Mouse (Mus musculus) frontal cortex, adult 2 months (tissue): Measurements from ENCODE around the gene Dda1. TPM values are rescaled to one million over a fixed set of nuclear protein-coding genes. Genes with fewer than 3 reads are reported as not detected.

Experiments
- DNase-seq, 2 experiments: peaks; one replicate each; pipeline ENCODE4 v3.0.0; 2022; ENCODE audit warnings: low spot score in 1 of 2; ENCODE audit errors: extremely low spot score in 1 of 2
- polyA plus RNA-seq: library from polyadenylated mRNA; depleted of rRNA; stranded (reverse); fragments of >200 nt; gene quantifications from 2 replicates; pipeline ENCODE4 v1.2.3, GENCODE M21; 2012

Dda1 gene
- polyA plus RNA-seq, 1 experiment: 123 TPM

DNA sequence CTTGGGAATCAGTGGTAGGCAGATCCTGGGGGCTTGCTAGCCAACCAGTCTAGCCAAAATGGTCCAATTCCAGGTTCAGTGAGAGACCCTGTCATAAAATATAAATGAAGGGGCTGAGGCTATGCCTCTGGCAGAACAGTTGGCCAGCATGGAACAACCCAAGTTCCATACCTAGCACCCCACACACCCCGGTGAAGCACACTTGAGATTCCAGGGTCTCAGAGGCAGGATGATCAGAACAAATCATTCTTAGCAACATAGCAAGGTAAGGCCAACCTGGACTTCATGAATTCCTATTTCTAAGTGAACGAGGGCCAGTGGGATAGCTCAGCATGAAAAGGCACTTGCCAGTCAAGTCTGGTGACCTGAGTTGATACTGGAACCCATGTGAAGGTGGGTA lies 1.8 kb upstream of the Dda1 start:
- no peak for DNase-seq

DNA sequence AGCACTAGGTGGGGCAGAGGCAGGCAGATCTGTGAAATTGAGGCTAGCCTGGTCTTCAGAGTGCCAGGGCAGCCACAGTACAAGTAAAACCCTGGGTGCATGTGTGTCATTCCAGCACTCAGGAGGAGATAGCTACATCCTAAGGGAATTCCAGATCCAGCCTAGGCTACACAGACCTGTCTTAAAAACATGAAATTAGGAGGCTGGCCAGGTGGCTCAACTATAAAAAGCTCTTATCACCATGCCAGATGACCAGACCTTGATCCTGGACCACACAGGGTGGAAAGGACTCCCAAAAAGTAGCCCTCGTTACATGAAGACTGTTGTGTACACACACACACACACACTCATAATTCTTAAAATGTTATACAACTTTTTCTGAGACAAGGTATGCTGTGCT lies 998 bp upstream of the Dda1 start:
- no peak for DNase-seq

DNA sequence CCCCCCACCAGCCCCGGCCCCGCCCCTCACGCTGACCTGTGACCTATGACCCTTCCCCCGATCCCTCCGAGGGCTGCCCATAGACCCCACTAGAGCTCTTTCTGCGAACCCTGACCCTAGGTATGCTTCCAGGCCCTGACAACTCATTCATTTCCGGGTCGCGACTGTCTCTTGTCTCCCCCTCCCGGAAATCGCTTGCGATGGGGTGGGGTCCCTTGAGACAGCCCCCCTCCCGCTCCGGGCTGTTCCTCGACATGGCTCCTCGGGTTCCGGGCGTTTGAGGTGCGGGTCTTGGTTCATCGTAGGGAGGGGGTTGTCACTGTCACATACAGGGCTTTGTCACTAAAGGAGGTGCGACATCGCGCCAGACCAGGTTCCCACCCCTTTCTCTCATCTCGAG lies 412 bp downstream of the Dda1 start:
- peak in 1 of 2 experiments; percentile 67 for DNase-seq

DNA sequence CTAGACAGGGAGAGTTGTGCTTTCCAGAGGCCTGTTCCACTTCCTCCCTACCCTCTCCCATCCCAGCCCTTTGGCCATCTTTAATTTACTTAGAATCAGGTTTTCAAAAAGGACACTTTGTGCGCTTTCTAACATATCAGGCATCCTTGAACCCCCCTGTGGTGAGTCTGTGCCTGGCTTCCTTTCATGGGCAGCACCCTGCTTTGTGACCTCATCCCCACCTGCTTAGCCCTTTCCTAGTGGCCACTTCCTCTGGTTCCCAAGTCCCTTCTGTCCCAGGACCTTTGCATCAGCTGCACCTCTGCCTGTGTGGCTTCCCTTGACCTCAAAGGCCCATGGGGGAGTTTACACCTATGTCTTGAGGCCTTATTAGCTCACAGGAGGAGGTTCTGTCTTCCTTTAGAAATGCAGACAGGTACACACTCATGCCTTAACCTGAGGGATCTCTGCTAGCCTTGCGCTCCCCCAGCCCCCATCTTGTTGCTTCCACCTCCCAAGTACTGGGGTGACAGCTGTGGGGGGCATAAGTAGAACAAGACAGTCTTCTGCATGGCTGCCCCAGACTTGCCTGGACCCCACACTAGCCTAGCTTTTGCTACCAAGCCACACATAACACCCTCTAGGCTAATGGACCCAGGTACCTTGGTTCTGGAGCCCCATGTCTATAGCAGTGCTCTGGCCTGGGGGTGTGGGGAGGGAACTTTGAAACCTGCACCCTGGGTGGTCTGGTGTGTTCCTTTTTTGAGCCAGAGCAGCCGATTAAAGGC lies 1.3 kb downstream of the Dda1 start:
- no peak for DNase-seq

DNA sequence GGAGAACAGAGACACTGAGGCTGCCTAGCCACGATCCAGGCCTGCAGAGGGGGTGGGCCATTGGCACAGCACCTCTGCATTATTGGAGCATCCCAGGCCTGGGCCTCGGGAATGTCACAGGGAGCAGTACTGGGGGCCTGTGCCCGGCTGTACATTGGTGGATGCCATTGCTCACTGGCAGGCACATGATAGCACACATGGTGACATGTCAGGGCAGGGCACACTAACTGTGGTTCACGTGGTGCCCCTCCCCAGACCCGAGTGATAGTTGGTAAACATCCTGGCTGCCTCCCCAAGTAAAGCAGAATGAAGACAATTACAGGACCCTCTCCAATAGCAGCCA lies 1.9 kb downstream of the Dda1 start:
- no peak for DNase-seq

DNA sequence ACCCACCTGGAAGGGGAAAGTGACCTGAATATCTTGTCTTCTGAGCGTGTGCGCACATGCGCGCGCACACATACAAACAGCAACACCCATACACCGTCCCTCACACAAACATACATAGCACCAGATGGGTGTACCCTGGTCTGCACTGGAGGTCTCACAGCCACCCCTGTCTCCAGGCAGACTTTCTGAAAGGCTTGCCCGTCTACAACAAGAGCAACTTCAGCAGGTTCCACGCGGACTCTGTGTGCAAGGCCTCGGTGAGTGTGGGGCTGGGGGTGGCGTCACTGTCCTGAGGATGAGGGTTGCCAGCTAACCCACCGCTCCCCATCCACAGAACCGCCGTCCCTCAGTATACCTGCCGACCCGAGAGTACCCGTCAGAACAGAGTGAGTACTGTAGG lies 2.9 kb downstream of the Dda1 start:
- no peak for DNase-seq

DNA sequence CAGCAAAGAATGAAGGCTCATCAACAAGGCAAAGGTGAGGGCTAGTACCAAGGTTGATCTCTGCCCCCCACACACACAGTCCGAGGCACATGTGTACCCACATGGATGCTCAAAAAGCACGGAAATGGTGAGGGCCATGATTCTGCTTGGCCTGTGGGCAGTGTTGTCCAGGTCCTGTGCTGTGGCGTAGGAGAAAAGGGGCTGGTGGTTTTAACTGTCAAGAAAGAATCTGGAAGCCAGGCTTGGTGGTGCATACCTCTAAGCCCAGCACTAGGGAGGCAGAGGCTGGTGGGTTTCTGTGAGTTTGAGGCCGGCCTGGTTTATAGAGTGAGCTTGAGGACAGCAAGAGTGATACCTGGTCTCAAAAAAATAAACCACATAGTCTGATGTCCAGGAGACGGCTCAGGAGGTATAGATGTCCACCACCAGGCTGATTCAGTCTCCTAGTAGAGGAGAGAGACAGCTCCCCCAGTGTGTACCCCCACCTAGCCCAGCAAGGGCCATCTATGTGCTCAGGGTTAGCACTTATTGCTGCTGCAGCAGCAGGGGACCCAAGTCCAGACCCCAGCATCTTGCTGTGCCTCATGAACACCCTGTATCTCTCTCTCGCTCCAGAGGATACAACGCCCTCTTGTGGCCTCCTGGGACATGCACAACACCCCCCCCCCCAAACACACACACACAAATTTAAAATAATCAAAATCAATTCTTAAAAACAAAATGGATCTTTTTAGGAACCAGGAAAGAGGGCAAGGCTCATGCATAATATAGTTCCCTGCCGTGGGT lies 3.8 kb downstream of the Dda1 start:
- no peak for DNase-seq

DNA sequence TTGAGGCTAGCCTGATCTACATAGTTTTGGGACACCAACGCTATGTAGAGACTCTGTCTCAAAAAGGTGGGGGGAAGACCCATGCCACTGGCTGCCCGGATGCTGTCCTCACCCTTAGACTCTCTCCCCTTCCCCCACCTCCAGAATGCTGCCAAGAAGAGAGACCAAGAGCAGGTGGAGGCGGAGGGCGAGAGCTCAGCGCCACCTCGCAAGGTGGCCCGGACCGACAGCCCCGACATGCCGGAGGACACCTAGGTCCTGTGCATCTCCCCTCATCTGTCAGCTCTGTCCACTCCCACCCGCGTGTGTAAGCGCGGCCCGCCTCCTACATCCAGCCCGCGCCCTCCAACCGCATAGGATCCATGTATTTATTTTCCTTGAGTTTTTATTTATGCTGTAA lies 5.3 kb downstream of the Dda1 start:
- DNase-seq: no peak

DNA sequence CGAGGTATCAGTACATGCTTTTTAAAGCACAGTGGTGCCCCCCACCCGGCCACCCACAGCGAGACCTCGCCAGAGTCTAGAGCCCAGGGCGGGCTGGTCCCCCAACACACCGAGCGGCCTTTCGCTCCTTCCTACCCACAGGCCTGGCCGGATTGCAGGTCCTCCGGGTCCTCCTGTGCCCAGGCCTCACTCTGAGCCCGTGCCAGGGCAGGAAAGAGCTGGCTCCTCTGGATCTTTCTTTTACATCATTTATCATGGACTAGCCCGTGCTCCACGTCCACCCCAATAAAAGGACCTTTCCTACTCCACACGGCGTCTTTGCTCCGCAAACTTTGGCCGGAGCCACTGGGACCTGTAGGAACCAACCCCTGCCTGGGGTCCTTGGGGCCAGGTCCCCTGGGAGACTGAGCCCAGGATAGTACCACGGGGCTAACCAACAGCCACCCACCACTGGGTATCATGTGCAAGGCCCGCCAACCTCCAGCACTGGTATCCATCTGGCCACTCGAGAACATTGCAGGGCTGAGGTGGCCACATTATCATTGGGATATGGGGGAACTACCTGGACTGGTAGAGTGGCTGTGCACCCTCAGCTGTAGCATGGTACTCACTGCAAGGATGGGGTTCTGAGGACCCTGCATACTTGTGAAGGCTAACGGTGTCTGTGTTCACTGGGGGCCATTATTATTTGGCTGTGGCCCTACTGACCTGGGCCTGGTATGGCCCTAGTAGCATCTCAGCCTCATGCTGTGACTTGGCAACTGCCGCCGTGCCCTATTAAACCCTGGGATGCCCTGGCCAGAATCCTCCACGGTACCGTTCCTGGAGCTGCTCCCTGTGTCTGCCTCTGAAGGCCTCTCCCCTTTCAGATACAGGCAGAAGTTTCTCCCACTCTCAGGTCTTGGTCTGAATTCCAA lies 6.0 kb downstream of the Dda1 start:
- no peak for DNase-seq

DNA sequence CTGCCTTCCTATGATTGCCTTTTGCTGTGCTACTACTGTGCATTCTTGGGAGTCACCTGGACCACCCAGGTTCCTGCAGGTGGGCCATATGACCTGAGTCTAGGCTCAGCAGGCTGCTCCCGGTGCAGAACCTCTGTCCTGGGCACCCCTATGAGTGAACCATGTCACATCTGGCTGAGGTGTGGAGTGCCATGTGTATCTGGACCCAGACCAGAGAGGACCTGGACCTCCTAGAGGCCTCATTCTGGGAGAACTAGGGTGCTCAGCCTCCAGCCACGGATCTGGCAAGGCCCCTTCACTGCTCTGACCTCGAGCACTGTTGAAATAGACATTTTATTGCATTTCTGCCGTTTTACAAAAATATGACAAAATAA lies 6.7 kb downstream of the Dda1 start:
- DNase-seq: no peak

DNA sequence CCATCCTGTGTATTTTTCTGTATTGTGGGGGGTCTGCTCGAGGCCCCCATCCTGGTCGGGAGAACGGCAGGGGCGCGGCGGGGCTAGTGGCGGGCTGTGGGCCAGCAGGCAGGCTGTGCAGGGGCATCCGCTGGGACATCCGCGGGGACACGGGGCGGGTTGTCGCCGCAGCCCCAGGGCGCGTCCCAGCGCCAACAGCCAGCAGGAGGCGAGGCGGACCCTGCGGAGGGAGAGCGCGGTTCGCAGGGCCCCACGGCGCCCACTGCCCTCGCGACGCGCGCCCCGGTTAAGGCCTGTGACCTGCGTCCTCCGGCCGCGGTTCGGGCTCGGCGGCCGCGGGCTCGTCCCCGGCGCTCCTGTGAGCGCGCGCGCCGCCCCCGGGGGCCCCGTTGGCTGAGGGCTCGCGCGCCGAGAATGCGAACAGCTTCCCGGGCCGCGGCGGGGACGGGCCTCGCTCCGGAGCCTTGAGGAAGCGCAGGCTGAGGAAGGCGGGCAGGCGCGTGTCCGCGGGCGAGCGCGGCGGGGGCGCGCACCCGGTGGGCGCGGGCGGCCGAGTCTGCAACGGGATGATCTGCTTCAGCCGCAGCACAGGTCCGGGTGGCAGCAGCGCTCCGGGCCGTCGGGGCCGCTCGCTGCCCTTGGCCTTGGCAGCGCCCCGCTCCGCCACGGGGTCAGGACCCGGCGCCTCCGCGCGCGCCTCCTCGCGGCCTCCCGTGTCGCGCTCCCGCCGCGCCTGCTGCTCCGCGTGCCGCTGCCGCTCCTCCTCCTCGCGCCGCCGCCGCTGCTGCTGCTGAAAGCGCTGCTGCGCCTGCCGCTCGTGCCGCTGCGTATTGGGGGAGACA lies 7.3 kb downstream of the Dda1 start:
- DNase-seq: peak in 1 of 2 experiments; percentile 82

DNA sequence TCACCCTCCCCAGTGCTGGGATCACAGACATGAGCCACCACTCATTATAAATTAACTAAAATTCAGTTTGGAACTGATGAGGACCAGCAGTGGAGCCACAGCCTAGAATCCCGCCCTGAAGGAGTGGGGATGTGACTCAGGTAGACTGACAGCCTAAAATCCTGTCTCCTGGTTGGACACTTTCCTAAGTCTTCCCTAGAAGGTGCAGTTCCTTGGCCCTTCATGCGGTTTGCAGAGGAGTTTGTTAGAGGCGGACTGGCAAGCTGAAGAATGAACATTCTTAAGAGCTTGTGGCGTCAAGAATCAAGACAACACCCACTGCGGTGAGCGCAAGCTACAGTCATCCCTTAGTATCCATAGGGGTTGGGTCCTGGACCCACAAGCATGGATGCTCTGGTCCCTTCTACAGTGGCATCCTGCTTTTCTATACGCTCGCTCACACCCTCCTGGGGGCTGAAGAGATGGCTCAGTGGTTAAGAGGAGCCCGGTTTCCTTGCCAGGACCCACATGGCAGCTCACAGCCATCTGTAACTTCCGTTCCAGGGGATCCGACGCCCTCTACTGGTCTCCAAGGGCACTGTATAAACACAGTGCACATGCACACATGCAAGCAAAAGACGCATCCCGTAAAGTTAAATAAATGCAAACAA lies 8.3 kb downstream of the Dda1 start:
- no peak for DNase-seq

DNA sequence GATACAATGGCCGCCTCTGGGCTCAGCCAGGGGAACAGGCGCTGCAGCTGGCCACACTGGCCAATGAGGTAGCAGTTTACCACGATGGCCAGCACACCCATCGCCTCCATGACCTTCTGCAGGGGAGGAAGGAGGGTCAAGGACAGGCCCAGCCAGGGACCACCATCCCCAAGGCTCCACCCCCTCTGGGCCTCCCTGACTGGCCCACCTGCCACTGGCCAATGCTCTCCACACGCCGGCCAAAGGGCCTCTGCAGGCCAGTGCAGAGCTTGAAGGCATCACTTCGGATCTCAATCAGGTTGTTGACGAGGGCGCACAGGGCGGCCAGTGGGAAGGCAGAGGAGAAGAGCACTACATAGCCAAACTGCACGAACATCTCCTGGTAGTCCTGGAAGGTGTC lies 9.9 kb downstream of the Dda1 start:
- DNase-seq: no peak

DNA sequence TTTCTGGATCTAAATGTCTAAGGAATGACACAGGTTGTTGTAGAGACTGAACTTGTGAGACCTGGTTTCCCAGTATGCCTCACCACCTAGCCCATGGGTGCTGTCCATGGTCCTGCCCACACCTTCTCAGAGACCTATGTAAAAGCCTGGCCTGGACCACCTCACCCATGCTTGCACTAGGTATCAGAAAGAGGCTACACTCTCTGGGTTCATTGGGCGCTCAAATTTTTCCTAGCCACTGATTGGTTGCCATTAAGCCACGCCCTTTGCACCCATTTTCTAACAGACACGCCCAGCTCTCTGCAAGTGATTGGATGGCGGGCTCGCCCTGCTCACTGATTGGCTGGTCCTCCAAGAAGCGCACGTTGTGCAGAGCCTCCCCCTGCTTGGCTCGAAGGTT lies 14.9 kb downstream of the Dda1 start:
- DNase-seq: no peak

DNA sequence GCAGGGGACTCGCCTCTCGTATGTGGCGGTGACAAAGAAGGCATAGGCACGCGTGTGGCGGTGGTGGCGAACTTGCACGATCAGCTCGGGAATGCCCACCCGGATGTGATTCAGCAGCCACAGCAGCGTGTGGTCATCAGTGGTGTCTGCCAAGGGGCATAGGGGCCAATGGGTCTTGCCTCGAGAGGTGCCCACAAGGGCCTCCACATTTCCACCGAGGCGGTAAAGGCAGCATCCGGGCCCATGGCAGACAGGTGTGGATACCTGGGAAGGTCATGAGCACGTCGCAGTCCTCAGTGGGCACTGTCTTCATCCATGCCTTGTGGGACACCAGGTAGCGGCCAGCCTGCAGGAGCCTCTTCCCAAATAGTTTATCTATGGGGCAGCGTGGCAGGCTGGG lies 15.7 kb downstream of the Dda1 start:
- no peak for DNase-seq

DNA sequence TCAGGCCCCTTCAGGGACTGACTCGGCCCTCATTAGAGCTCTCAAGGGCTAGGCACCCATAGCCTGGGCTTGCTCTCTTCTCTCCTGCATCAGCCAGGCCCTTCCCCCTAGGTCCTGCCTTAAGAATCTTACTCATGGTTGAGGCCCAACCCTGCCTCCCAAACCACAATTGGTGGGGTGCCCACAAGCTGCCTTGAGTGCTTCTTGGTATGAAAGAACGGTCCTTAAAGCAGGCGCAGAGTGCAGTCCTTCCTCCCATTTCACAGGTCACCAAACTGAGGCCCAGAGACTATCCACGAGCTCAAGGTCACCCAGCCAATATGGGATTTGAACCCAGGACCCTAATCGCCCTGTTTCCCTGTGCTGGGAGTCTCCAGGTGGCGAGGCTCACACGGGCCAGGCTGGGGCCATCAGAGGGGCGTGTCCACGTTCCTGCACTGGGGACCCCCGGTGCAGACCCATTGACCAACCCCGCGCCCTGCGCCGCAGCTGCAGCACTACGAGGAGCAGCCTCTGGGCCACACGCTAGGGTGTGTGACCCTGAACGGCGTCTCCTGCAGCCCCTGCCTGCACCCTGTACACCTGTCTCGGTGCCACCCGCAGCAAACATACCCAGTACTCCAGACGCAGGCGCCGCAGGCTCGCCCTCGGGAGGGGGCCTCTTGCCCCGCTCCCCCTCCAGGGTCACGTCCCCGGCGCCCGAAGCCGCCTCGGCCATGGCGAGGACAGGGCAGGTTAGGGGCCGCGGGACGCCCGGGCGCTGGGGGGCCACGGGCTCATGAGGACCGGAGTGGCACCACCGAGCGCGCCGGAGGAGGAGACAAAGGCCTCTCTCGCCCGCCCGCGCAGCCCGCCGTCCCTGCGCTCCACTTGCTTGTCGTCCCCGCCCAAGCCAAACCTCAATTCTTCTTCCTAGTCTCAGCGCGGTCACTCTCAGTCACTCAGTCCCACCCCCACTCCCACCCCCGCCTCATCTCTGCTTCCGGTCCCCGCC lies 16.4 kb downstream of the Dda1 start, which contains the start of gene Ano8:
Ano8 (minus strand) TSS at position 822 of the 994 bp plus-strand sequence.
- peak; percentile 69 to 91 for DNase-seq

DNA sequence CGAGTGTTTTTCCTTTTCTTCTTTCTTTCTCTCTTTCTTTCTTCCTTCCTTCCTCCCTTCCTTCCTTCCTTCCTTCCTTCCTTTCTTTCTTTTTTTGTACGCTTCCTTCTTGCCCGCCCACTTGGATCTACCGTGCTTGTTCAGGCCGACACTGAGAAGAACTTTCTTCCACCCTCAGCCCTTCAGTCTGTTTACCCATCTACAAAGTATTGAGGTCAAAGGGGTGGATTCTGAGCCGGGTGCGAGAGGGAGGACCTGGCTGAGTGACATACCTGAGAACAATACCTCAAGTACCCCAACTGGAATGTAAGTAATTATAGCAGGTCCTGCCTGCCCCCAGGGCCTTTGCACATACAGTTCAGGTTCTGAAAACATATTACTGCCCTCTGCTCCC lies 17.1 kb downstream of the Dda1 start:
- DNase-seq: no peak

DNA sequence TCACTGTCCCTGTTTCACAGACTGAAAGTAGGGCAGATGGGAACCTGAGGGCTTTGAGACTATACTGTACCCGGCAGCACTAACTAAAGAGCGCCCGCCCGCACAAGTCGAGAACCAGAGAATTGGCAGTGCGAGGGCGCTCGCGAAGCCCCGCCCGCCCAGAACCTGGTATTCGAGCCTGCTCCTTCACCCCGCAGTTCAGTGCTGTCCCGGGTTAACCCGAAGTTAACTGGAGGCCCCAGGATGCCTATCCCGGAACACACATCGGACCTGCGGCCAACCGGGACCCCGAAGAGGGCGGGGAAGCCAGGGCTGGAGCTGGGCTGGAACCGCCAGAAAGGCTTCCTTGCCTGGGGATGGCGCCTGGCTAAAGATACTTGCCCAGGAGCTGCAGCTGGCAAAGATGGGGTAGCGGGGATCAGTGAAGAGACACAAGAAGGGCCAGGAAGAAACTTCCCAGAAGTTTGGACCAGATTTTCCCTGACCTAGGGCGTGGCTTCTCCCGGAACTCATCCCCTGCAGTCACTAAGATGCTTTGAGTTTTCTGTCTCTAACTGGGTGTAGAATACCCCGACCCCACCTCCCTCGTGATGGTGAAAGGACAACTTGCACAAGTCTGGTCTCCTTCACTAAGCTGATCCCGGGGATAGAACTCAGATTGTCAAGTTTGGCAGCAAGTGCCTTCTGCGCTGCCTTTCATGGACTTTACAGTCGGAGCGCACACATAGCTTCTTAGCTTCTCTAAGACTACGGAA lies 18.9 kb downstream of the Dda1 start, which contains the start of gene Gtpbp3:
Gtpbp3 (plus strand) TSS at position 413 of the 755 bp plus-strand sequence.
- DNase-seq: peak; percentile 60 to 85
